Mouse (Mus musculus) erythroblast, embryonic 14.5 days (primary cell): ENCODE results near the gene C2cd2. TPM values are rescaled to one million over a fixed set of nuclear protein-coding genes. Genes with fewer than 3 reads are reported as not detected.
"Not testable (repeated sequence)": the region's sequence is repeated elsewhere in the genome, so short reads cannot be mapped to it uniquely, and the experiment has no call there.

Experiments used
- H3K27me3 ChIP-seq: 2 replicates; pipeline ENCODE4 v1.6.1; 2012; ENCODE audit warnings: inconsistent platforms; ENCODE audit not compliant: control insufficient read depth
- H3K36me3 ChIP-seq: 2 replicates; pipeline ENCODE4 v1.6.1; 2012; ENCODE audit warnings: mild to moderate bottlenecking, inconsistent platforms; ENCODE audit not compliant: control insufficient read depth
- H3K4me1 ChIP-seq: 2 replicates; pipeline ENCODE4 v1.6.1; 2012; ENCODE audit warnings: inconsistent platforms; ENCODE audit not compliant: control insufficient read depth
- H3K4me3 ChIP-seq: replicated peaks from 2 replicates; pipeline ENCODE3; 2012; ENCODE audit warnings: moderate library complexity, mild to moderate bottlenecking, inconsistent platforms
- H3K9me3 ChIP-seq: 2 replicates; pipeline ENCODE4 v1.6.1; 2012; ENCODE audit warnings: low read length, inconsistent platforms, mixed read lengths; ENCODE audit not compliant: control insufficient read depth
- GATA1 ChIP-seq: IDR thresholded peaks from 2 replicates; pipeline ENCODE4 v1.6.1; 2012; ENCODE audit warnings: low read length, inconsistent platforms, mixed read lengths
- TAL1 ChIP-seq: IDR thresholded peaks from 3 replicates; pipeline ENCODE4 v1.6.1; 2012; ENCODE audit warnings: low read length, inconsistent platforms, mixed read lengths
- polyA plus RNA-seq: library from polyadenylated mRNA; stranded (reverse); fragments of >175 nt; gene quantifications from 2 replicates; pipeline ENCODE4 v1.2.3, GENCODE M21; 2012

The C2cd2 gene
- polyA plus RNA-seq, 1 experiment, result 0.62 TPM

DNA sequence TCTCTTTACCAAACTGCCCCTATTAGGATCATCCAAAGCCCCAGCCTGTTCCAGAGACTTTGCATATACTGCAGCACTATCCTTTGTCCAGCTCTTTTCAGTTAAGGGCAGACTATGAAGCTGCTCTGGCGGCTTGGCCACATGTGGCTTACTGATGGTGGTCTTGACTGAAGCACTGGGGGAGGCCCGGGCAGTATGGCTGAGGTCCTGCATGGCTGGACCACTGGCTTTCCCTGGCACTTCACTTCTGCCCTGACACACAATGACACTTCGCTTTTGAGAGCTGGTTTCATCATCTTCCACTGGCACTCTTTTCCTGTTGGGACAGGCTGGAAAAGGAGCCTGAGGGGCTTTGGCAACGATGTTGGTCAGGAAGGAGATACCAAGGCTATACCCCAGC, 10.0 kb downstream of the C2cd2 start:
- Histone ChIP-seq H3K36me3 (peaks cover 61% of the 10 kb centered on the region), H3K4me1 (peaks cover 57% of the 10 kb centered on the region), H3K4me3 (no peak overlapping the region), H3K27me3 (no peaks in the 10 kb centered on the region), H3K9me3 (no peaks in the 10 kb centered on the region)
- no peak for TF ChIP-seq TAL1
- TF ChIP-seq GATA1, result no peak

DNA sequence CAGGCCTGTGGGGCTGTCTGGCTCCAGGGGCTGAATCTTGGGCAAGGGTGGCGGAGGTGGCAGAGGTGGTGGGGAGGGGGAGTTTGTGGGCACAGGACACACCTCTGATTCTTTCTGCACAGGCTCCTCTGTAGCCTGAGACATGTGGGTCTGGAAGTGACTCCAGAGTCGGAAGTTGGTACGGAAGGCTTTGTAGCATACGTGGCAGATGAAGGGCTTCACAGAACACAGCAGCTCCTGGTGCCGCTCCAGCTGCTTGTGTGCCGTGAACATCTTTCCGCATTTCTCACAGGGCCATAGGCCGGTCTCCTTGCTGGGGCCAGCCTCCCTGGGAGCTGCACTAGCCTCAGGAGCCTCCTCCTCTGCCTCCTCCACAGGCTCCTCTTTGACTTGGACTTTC, 12.3 kb downstream of the C2cd2 start:
- Histone ChIP-seq H3K4me1 (peaks cover 41% of the 10 kb centered on the region), H3K9me3 (no peaks in the 10 kb centered on the region), H3K36me3 (peaks cover 46% of the 10 kb centered on the region), H3K4me3 (no peak overlapping the region), H3K27me3 (no peaks in the 10 kb centered on the region)
- TF ChIP-seq TAL1 (no peak), GATA1 (no peak)

DNA sequence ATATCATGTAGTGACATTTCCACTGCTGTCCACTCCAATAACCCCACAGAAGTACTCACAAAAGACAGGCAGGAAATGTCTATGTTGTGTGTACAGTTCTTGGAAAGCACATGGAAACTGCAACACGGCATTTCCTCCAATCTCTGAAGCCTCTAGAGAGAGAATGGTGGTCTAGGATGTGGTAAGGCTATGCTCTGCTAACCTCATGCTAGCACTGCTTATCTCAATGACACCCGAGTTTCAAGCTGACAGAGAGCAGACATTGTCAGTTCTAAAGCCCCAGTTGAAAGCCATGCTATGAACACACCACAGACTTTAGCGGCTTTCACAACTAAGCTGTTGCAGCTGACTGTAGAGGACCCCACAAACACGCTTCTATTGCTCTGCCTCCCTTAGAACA, 13.6 kb downstream of the C2cd2 start:
- no peak overlapping the region for H3K4me3 ChIP-seq
- no peak for TF ChIP-seq GATA1
- no peak for TF ChIP-seq TAL1

GRCm38 (mm10) chr16:97946993-97947392, 15.4 kb downstream of the C2cd2 start:
- H3K4me3 ChIP-seq, H3K9me3 ChIP-seq, H3K27me3 ChIP-seq: not testable (repeated sequence)
- Histone ChIP-seq H3K4me1 (peaks cover 11% of the 10 kb centered on the region), H3K36me3 (peaks cover 29% of the 10 kb centered on the region)

More for the DNA sequence above, 13.6 kb downstream of the C2cd2 start:
- peaks cover 40% of the 10 kb centered on the region for H3K36me3 ChIP-seq
- H3K27me3 ChIP-seq, result no peaks in the 10 kb centered on the region
- H3K4me1 ChIP-seq, result peaks cover 29% of the 10 kb centered on the region
- H3K9me3 ChIP-seq, result no peaks in the 10 kb centered on the region

DNA sequence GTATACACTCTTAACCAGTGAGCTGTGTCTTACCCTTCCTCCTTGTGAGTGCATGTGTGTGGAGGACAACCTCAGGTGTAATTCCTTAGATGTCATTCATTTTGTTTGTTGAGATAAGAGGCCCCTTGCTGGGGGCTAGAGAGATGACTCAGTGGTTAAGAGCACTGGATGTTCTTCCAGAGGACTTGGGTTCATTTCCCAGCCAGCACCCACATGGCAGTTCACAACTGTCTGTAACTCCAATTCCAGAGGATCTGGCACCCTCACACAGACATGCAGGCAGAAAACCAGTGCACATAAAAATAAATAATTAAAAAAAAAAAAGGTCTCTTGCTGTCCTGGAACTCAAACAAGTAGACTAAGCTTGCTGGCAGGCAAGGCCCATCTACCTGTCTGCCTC, 20.6 kb downstream of the C2cd2 start:
- no peak overlapping the region for H3K4me3 ChIP-seq
- H3K4me1 ChIP-seq, result no peaks in the 10 kb centered on the region
- no peaks in the 10 kb centered on the region for H3K9me3 ChIP-seq
- H3K27me3 ChIP-seq, result no peaks in the 10 kb centered on the region
- TF ChIP-seq TAL1 (no peak), GATA1 (no peak)
- H3K36me3 ChIP-seq, result no peaks in the 10 kb centered on the region

DNA sequence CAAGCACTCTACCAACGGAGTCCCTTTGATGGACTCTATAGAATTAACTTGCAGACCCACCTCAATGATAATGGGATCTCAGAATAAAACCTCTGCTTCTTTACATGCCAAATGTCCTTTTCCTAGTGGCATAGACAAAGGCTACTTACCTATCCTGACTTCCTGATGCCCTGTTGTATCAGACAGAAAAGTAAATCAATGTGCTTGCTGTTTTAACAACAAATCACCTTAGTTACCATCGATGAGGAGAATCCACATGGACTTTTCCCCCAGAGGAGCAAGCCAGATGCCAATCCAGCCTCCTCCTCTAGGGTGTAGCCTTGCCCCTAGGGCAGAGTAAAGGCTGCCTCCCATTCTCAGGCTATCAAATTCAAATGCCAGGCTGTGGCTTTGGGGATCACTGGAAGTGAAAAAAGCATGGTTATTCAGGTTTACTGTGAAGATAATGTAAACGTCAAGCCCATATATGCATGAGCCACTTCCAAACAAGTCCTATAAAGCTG, 21.9 kb downstream of the C2cd2 start:
- Histone ChIP-seq H3K27me3 (no peaks in the 10 kb centered on the region), H3K9me3 (no peaks in the 10 kb centered on the region), H3K4me1 (no peaks in the 10 kb centered on the region), H3K4me3 (no peak overlapping the region), H3K36me3 (no peaks in the 10 kb centered on the region)
- no peak for TF ChIP-seq TAL1
- TF ChIP-seq GATA1, result no peak

DNA sequence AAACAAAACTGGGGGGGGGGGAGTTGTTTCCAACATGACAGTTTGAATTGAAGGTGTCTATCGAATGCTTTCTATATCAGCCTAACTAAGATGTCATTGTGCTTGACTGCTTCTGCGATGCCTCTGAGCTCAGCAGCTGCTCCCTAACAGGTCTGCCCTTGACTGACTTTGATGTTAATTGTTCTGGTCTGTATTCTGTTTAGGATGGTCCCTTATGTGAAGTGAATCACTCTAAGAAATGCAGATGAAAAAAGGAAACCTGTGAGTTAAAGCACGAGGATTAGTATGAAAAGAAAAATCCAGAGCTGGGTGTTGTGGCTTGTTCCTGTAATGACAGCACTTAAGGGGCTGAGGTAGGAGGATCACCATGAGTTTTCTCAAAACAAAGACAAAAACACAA, 26.6 kb downstream of the C2cd2 start:
- H3K4me1 ChIP-seq, result no peaks in the 10 kb centered on the region
- H3K4me3 ChIP-seq, result no peak overlapping the region
- no peaks in the 10 kb centered on the region for H3K36me3 ChIP-seq
- TF ChIP-seq TAL1 (no peak), GATA1 (no peak)
- no peaks in the 10 kb centered on the region for H3K9me3 ChIP-seq
- H3K27me3 ChIP-seq, result peaks cover 21% of the 10 kb centered on the region

GRCm38 (mm10) chr16:97930231-97930630, 32.2 kb downstream of the C2cd2 start:
- H3K36me3 ChIP-seq, result no peaks in the 10 kb centered on the region
- peaks cover 10% of the 10 kb centered on the region for H3K4me1 ChIP-seq
- H3K27me3 ChIP-seq, result peaks cover 24% of the 10 kb centered on the region
- no peak for TF ChIP-seq GATA1
- TF ChIP-seq TAL1, result no peak
- H3K4me3 ChIP-seq, result no peak overlapping the region
- no peaks in the 10 kb centered on the region for H3K9me3 ChIP-seq

DNA sequence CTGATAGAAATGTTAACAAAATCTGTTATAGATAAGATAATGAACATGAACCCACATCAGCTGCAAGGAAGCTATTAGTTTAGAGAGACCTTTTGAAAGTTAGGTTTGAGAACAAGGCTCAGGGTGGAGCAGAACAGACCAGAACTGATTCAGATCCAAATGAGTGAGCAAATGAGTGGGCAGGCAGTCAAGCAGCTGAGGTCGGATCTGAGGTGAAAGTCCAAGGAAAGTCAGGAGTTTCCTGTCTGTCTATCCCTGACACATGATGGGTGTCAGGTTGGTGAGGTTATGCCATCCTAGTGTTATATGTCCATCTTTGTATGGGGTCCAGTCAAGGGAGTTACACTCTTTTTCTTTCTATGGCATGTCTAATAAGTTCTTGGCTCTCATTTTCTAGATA, 32.9 kb downstream of the C2cd2 start:
- no peaks in the 10 kb centered on the region for H3K9me3 ChIP-seq
- TF ChIP-seq TAL1 (no peak), GATA1 (no peak)
- no peak overlapping the region for H3K4me3 ChIP-seq
- no peaks in the 10 kb centered on the region for H3K36me3 ChIP-seq
- H3K4me1 ChIP-seq, result peaks cover 11% of the 10 kb centered on the region
- H3K27me3 ChIP-seq, result peaks cover 24% of the 10 kb centered on the region

DNA sequence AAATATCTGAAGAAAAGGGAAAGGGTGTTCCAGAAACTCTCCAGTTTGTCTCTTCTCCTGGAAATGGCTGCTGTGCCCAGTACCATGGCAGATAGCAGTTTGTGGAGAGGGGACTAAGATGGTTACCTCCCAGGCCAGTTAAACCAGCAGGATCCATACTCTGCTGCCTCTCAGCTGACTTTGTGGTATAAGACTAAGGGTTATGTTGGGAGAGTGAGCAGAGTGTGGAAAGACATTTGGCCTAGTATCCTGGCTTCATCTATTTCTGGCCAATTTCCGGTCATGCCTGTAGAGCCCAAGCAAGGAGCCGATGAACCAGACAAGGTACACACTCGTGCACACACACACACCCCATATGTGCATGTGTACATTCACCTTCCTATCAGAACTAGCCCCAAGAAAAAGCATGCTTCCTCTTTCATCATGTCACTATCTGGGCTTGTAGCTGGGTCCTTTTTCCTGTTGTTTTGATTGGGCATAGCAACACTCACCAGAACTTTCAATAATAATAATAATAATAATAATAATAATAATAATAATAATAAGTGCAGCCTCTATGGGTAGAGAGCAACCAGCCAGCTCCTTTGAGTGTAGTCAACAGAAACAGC, 35.0 kb downstream of the C2cd2 start:
- Histone ChIP-seq H3K4me1 (peaks cover 17% of the 10 kb centered on the region), H3K27me3 (peaks cover 11% of the 10 kb centered on the region), H3K36me3 (no peaks in the 10 kb centered on the region), H3K4me3 (no peak overlapping the region), H3K9me3 (no peaks in the 10 kb centered on the region)
- TF ChIP-seq GATA1 (no peak), TAL1 (no peak)
